Mouse (Mus musculus): ENCODE measurements around the gene Krtap5-5.

DNA sequence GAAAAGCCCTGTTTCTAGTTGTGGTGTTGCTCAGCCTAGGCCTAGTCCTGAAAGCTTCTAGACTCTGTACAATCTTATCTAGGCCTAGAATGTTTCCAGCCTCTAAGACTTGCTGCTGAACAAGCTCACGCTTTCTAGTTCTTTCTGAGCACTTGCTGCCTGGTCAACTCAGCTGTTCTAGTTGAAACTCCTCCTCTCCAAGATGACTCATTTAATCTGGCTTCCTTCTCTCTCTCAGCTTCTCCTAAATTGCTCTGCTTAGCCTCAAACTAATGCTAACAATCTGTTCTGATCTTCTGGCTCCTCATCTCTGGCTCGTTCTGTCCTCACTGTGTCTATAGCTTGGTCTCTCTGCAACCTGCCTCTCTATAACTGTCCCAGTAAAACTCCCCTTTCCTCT lies 31.0 kb downstream of the Krtap5-5 start:
- TF ChIP-seq CTCF (IDR thresholded peaks at IDR 0.05; ENCODE audit: borderline replicate concordance, control insufficient read depth, extremely low read depth, insufficient read depth, low read length, poor library complexity) (no peak), POLR2A (IDR thresholded peaks at IDR 0.05; ENCODE audit: control insufficient read depth, extremely low read depth, insufficient read depth, low read length, poor library complexity) (no peak)
